Mouse (Mus musculus): ENCODE results near the gene Fgfr2. TPM values are rescaled to one million over a fixed set of nuclear protein-coding genes. Genes with fewer than 3 reads are reported as not detected.

Gene Fgfr2
- polyA plus RNA-seq, 1 experiment from 2014 or later, result 17.2 TPM

GRCm38 (mm10) chr7:132722401-132723370, 400.5 kb downstream of the Fgfr2 start:
- Histone ChIP-seq H3K4me1 (replicated peaks) (peaks cover 41% of the 10 kb centered on the region), H3K9me3 (replicated peaks) (no peaks in the 10 kb centered on the region), H3K27ac (peak overlapping the region; percentile 71), H3K4me2 (no peak overlapping the region), H3K36me3 (no peaks in the 10 kb centered on the region), H3K9ac (no peak overlapping the region), H3K4me3 (no peak overlapping the region), H3K27me3 (no peaks in the 10 kb centered on the region)
- 83% methylated on average over 12 of the region's 12 CpGs for WGBS
- no peak for ATAC-seq (replicated peaks; ENCODE audit: insufficient number of reproducible peaks, insufficient read depth, low FRiP score, low read depth)

- H3K9me3 ChIP-seq (replicated peaks), result no peaks in the 10 kb centered on the region
- no peaks in the 10 kb centered on the region; the same call in 1 of the 2 replicates for H3K36me3 ChIP-seq
- WGBS, result 73% methylated on average over 8 of the region's 8 CpGs
- H3K9ac ChIP-seq, result no peak overlapping the region
- H3K27me3 ChIP-seq, result no peaks in the 10 kb centered on the region
- no peak overlapping the region for H3K27ac ChIP-seq
- no peak overlapping the region for H3K4me2 ChIP-seq
- H3K4me1 ChIP-seq (replicated peaks), result peaks cover 41% of the 10 kb centered on the region
- ATAC-seq (replicated peaks; ENCODE audit: insufficient number of reproducible peaks, insufficient read depth, low FRiP score, low read depth), result no peak
- H3K4me3 ChIP-seq, result no peak overlapping the region
Observed at GRCm38 (mm10) chr7:132720562-132720961, 402.6 kb downstream of the Fgfr2 start.

- Histone ChIP-seq H3K4me3 (no peak overlapping the region), H3K9ac (no peak overlapping the region), H3K9me3 (replicated peaks) (no peaks in the 10 kb centered on the region), H3K27me3 (no peaks in the 10 kb centered on the region), H3K27ac (no peak overlapping the region), H3K36me3 (no peaks in the 10 kb centered on the region; the same call in 1 of the 2 replicates), H3K4me1 (replicated peaks) (peaks cover 45% of the 10 kb centered on the region), H3K4me2 (no peak overlapping the region)
- 89% methylated on average over 4 of the region's 4 CpGs for WGBS
- ATAC-seq (replicated peaks; ENCODE audit: insufficient number of reproducible peaks, insufficient read depth, low FRiP score, low read depth), result no peak
Observed at GRCm38 (mm10) chr7:132719570-132719969, 403.6 kb downstream of the Fgfr2 start.

GRCm38 (mm10) chr7:132715259-132715658, 407.9 kb downstream of the Fgfr2 start:
- Histone ChIP-seq H3K27ac (peak overlapping the region; percentile 98), H3K36me3 (no peaks in the 10 kb centered on the region; the same call in 1 of the 2 replicates), H3K9me3 (replicated peaks) (no peaks in the 10 kb centered on the region), H3K4me3 (no peak overlapping the region), H3K9ac (no peak overlapping the region), H3K4me1 (replicated peaks) (peaks cover 52% of the 10 kb centered on the region), H3K27me3 (no peaks in the 10 kb centered on the region), H3K4me2 (no peak overlapping the region)
- 90% methylated on average over 4 of the region's 4 CpGs for WGBS
- ATAC-seq (replicated peaks; ENCODE audit: insufficient number of reproducible peaks, insufficient read depth, low FRiP score, low read depth), result no peak

- peak; percentile 87 for ATAC-seq (replicated peaks; ENCODE audit: insufficient number of reproducible peaks, insufficient read depth, low FRiP score, low read depth)
- H3K9ac ChIP-seq, result peak overlapping the region; percentile 28; the same call in 1 of the 2 replicates
- peak overlapping the region; percentile 19 for H3K4me2 ChIP-seq
- H3K4me1 ChIP-seq (replicated peaks), result peaks cover 49% of the 10 kb centered on the region
- WGBS, result 7% methylated on average over 6 of the region's 6 CpGs
- no peaks in the 10 kb centered on the region for H3K9me3 ChIP-seq (replicated peaks)
- no peak overlapping the region for H3K4me3 ChIP-seq
- H3K27me3 ChIP-seq, result no peaks in the 10 kb centered on the region
- no peaks in the 10 kb centered on the region; the same call in 1 of the 2 replicates for H3K36me3 ChIP-seq
- H3K27ac ChIP-seq, result peak overlapping the region; percentile 98
Observed at GRCm38 (mm10) chr7:132714236-132714923, 408.8 kb downstream of the Fgfr2 start.

GRCm38 (mm10) chr7:132713483-132714126, 409.5 kb downstream of the Fgfr2 start:
- Histone ChIP-seq H3K4me2 (peak overlapping the region; percentile 15; the same call in 1 of the 2 replicates), H3K36me3 (no peaks in the 10 kb centered on the region; the same call in 1 of the 2 replicates), H3K9ac (peak overlapping the region; percentile 32; the same call in 1 of the 2 replicates), H3K27ac (peak overlapping the region; percentile 98), H3K4me3 (no peak overlapping the region), H3K9me3 (replicated peaks) (no peaks in the 10 kb centered on the region), H3K27me3 (no peaks in the 10 kb centered on the region), H3K4me1 (replicated peaks) (peaks cover 49% of the 10 kb centered on the region)
- ATAC-seq (replicated peaks; ENCODE audit: insufficient number of reproducible peaks, insufficient read depth, low FRiP score, low read depth), result no peak
- WGBS, result 37% methylated on average over 8 of the region's 8 CpGs

- Histone ChIP-seq H3K27ac (peak overlapping the region; percentile 98), H3K27me3 (no peaks in the 10 kb centered on the region), H3K36me3 (no peaks in the 10 kb centered on the region; the same call in 1 of the 2 replicates), H3K9ac (no peak overlapping the region), H3K4me3 (no peak overlapping the region), H3K4me2 (no peak overlapping the region), H3K4me1 (replicated peaks) (peaks cover 49% of the 10 kb centered on the region), H3K9me3 (replicated peaks) (no peaks in the 10 kb centered on the region)
- no peak for ATAC-seq (replicated peaks; ENCODE audit: insufficient number of reproducible peaks, insufficient read depth, low FRiP score, low read depth)
- WGBS, result 65% methylated on average over 7 of the region's 7 CpGs
Observed at GRCm38 (mm10) chr7:132712956-132713355, 410.2 kb downstream of the Fgfr2 start.

GRCm38 (mm10) chr7:132712044-132712708, 411.0 kb downstream of the Fgfr2 start:
- H3K36me3 ChIP-seq, result no peaks in the 10 kb centered on the region; the same call in 1 of the 2 replicates
- no peaks in the 10 kb centered on the region for H3K9me3 ChIP-seq (replicated peaks)
- WGBS, result 34% methylated on average over 16 of the region's 16 CpGs
- no peak for ATAC-seq (replicated peaks; ENCODE audit: insufficient number of reproducible peaks, insufficient read depth, low FRiP score, low read depth)
- no peak overlapping the region for H3K4me2 ChIP-seq
- H3K4me3 ChIP-seq, result no peak overlapping the region
- H3K27ac ChIP-seq, result peak overlapping the region; percentile 98
- peak overlapping the region; percentile 11; the same call in 1 of the 2 replicates for H3K9ac ChIP-seq
- peaks cover 49% of the 10 kb centered on the region for H3K4me1 ChIP-seq (replicated peaks)
- H3K27me3 ChIP-seq, result no peaks in the 10 kb centered on the region

GRCm38 (mm10) chr7:132711579-132711978, 411.6 kb downstream of the Fgfr2 start:
- H3K9ac ChIP-seq, result 0 out of 2 replicates have a peak overlapping the region, but pooled peaks have one; percentile 11
- no peaks in the 10 kb centered on the region for H3K27me3 ChIP-seq
- no peaks in the 10 kb centered on the region; the same call in 1 of the 2 replicates for H3K36me3 ChIP-seq
- 85% methylated on average over 9 of the region's 9 CpGs for WGBS
- no peak overlapping the region for H3K4me3 ChIP-seq
- H3K4me2 ChIP-seq, result no peak overlapping the region
- ATAC-seq (replicated peaks; ENCODE audit: insufficient number of reproducible peaks, insufficient read depth, low FRiP score, low read depth), result no peak
- peaks cover 52% of the 10 kb centered on the region for H3K4me1 ChIP-seq (replicated peaks)
- H3K9me3 ChIP-seq (replicated peaks), result no peaks in the 10 kb centered on the region
- peak overlapping the region; percentile 98 for H3K27ac ChIP-seq

- Histone ChIP-seq H3K9me3 (replicated peaks) (no peaks in the 10 kb centered on the region), H3K4me1 (replicated peaks) (peaks cover 5% of the 10 kb centered on the region; the same call in 1 of the 2 replicates), H3K27me3 (no peaks in the 10 kb centered on the region), H3K36me3 (no peaks in the 10 kb centered on the region), H3K4me2 (no peak overlapping the region), H3K4me3 (no peak overlapping the region), H3K27ac (no peak overlapping the region), H3K9ac (no peak overlapping the region)
- 85% methylated on average over 7 of the region's 7 CpGs for WGBS
- ATAC-seq (replicated peaks; ENCODE audit: insufficient number of reproducible peaks, insufficient read depth, low FRiP score, low read depth), result no peak
Observed at GRCm38 (mm10) chr7:132705130-132705529, 418.0 kb downstream of the Fgfr2 start.
